Mouse (Mus musculus) forebrain, embryonic 15.5 days (tissue): Measurements from ENCODE around the gene Fdxr. TPM values are rescaled to one million over a fixed set of nuclear protein-coding genes. Genes with fewer than 3 reads are reported as not detected.

Experiments used
- ATAC-seq: fragments of 200-750 bp; cut with Nextera tagmentation; replicated peaks from 2 replicates; pipeline ENCODE4 v1.8.0; 2017; ENCODE audit warnings: mild to moderate bottlenecking, moderate TSS enrichment, moderate library complexity
- H3K27ac ChIP-seq: fragments of 300-500 bp; sonication (generic); replicated peaks from 2 replicates; pipeline ENCODE4 v1.5.1; 2015; ENCODE audit warnings: mild to moderate bottlenecking, inconsistent platforms
- H3K27me3 ChIP-seq: fragments of 300-500 bp; sonication (generic); 2 replicates; pipeline ENCODE4 v1.6.1; 2015; ENCODE audit warnings: inconsistent platforms
- H3K36me3 ChIP-seq: fragments of 300-500 bp; sonication (generic); 2 replicates; pipeline ENCODE4 v1.6.1; 2015; ENCODE audit warnings: mild to moderate bottlenecking, inconsistent platforms
- H3K4me1 ChIP-seq: fragments of 300-500 bp; sonication (generic); 2 replicates; pipeline ENCODE4 v1.6.1; 2015; ENCODE audit warnings: inconsistent platforms
- H3K4me2 ChIP-seq: fragments of 300-500 bp; sonication (generic); replicated peaks from 2 replicates; pipeline ENCODE4 v1.6.1; 2015; ENCODE audit warnings: mild to moderate bottlenecking, inconsistent platforms
- H3K4me3 ChIP-seq: fragments of 300-500 bp; sonication (generic); 2 replicates; pipeline ENCODE4 v1.5.1; 2015; ENCODE audit warnings: mild to moderate bottlenecking, inconsistent platforms
- H3K9ac ChIP-seq: fragments of 300-500 bp; sonication (generic); replicated peaks from 2 replicates; pipeline ENCODE4 v1.6.1; 2015; ENCODE audit warnings: mild to moderate bottlenecking, inconsistent platforms
- H3K9me3 ChIP-seq: fragments of 300-500 bp; sonication (generic); 2 replicates; pipeline ENCODE4 v1.6.1; 2016; ENCODE audit warnings: inconsistent platforms
- WGBS: fragments of 180-500 bp; shearing (Covaris S2); methylation state at CpG from one replicate; pipeline ENCODE4 v1.1.7; 2015; ENCODE audit warnings: mixed read lengths; 5-methylcytosine and 5-hydroxymethylcytosine counted together
- polyA plus RNA-seq: library from polyadenylated mRNA; unstranded; fragments of >200 nt; fragmentation: Nextera tagmentation; extraction: Ambion mirVana; gene quantifications from 2 replicates; pipeline ENCODE4 v1.2.1, GENCODE M21; 2015

Gene Fdxr
- polyA plus RNA-seq, 1 experiment from 2014 or later = 23.9 TPM

DNA sequence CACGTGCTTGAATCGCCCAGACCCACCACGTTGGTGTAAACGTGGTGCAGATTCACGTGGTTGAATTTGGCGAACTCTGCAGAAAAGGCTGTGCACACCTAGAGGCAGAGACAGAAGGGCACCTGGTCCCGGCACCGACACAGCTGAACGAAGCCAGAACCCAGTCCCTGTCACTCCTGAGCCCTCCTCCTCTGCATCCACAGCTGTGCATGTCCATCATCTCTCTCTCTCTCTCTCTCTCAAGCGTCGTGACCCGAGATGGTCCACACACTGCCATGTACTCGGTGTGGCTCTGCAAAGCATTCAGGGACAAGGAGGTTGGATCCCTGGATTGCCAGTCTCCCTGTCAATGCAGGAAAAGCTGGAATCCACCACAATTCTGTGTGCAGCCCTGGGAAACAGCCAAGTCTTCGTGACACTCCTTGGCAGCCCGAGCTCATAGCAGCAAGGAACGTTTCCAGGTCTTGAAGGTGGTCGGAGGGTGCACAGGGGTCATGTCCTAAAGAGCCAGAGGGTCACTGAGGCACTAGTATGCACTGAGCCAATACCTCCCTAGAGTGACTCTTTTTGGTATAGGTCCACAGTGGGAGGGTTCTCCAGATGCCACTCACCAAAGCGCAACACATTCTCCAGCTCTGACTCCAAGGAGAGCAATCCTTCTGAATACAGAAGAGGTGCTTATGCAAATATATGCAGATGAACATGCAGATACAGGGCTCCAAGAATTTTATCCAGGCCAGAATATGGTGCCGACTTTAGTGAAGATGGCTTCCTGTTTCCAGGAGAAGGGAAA is 9.5 kb upstream of the Fdxr start:
- ATAC-seq = peak; percentile 61; the same call in 1 of the 2 replicates
- peaks cover 16% of the 10 kb centered on the region for H3K4me1 ChIP-seq
- no peaks in the 10 kb centered on the region for H3K27me3 ChIP-seq
- no peak overlapping the region for H3K4me3 ChIP-seq
- no peak overlapping the region for H3K9ac ChIP-seq
- H3K4me2 ChIP-seq = no peak overlapping the region
- peak overlapping the region; percentile 66 for H3K27ac ChIP-seq
- 65% methylated on average over 19 of the region's 19 CpGs for WGBS
- no peaks in the 10 kb centered on the region for H3K9me3 ChIP-seq
- H3K36me3 ChIP-seq = no peaks in the 10 kb centered on the region

DNA sequence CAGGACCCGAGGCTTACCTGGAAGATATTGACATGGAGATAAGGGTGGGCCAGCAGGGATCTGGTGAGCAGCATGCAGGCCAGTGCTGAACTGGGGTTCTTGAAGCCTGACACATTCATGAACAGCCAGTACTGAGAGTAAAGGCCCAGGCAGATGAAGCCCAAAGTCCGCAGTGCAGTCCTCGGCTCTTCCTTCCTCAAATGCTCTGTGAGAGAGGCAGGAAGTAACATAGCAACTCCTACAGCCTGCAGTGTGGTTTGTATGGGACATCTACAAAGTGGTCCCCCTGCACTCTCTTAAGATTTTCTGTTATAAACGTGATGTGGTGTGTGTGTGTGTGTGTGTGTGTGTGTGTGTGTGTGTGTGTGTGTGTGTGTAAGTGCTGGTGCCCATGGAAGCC is 8.4 kb upstream of the Fdxr start:
- H3K9me3 ChIP-seq = no peaks in the 10 kb centered on the region
- no peak overlapping the region for H3K4me3 ChIP-seq
- no peak overlapping the region for H3K27ac ChIP-seq
- no peaks in the 10 kb centered on the region for H3K36me3 ChIP-seq
- 74% methylated on average over 4 of the region's 4 CpGs for WGBS
- no peak for ATAC-seq
- no peak overlapping the region for H3K9ac ChIP-seq
- peaks cover 16% of the 10 kb centered on the region for H3K4me1 ChIP-seq
- H3K4me2 ChIP-seq = no peak overlapping the region
- no peaks in the 10 kb centered on the region for H3K27me3 ChIP-seq

GRCm38 (mm10) chr11:115283891-115284620 is 7.2 kb upstream of the Fdxr start:
- Histone ChIP-seq H3K27me3 (no peaks in the 10 kb centered on the region), H3K9ac (no peak overlapping the region), H3K4me3 (no peak overlapping the region), H3K27ac (no peak overlapping the region), H3K4me1 (peaks cover 16% of the 10 kb centered on the region), H3K4me2 (no peak overlapping the region), H3K36me3 (no peaks in the 10 kb centered on the region), H3K9me3 (no peaks in the 10 kb centered on the region)
- WGBS = 88% methylated on average over 12 of the region's 12 CpGs
- ATAC-seq = no peak

GRCm38 (mm10) chr11:115283486-115283765 is 6.6 kb upstream of the Fdxr start:
- H3K4me3 ChIP-seq = no peak overlapping the region
- no peaks in the 10 kb centered on the region for H3K36me3 ChIP-seq
- peaks cover 16% of the 10 kb centered on the region for H3K4me1 ChIP-seq
- no peak overlapping the region for H3K4me2 ChIP-seq
- H3K9me3 ChIP-seq = no peaks in the 10 kb centered on the region
- H3K27ac ChIP-seq = no peak overlapping the region
- 73% methylated on average over 9 of the region's 9 CpGs for WGBS
- H3K27me3 ChIP-seq = no peaks in the 10 kb centered on the region
- ATAC-seq = no peak
- H3K9ac ChIP-seq = no peak overlapping the region

GRCm38 (mm10) chr11:115282723-115283485 is 6.1 kb upstream of the Fdxr start:
- no peaks in the 10 kb centered on the region for H3K36me3 ChIP-seq
- H3K9ac ChIP-seq = no peak overlapping the region
- H3K27ac ChIP-seq = no peak overlapping the region
- no peaks in the 10 kb centered on the region for H3K9me3 ChIP-seq
- H3K4me1 ChIP-seq = peaks cover 18% of the 10 kb centered on the region
- WGBS = 90% methylated on average over 8 of the region's 8 CpGs
- no peak overlapping the region for H3K4me3 ChIP-seq
- no peaks in the 10 kb centered on the region for H3K27me3 ChIP-seq
- no peak for ATAC-seq
- H3K4me2 ChIP-seq = no peak overlapping the region

- Histone ChIP-seq H3K4me3 (no peak overlapping the region), H3K9ac (no peak overlapping the region), H3K4me1 (peaks cover 22% of the 10 kb centered on the region), H3K9me3 (no peaks in the 10 kb centered on the region), H3K4me2 (no peak overlapping the region), H3K27me3 (no peaks in the 10 kb centered on the region), H3K36me3 (no peaks in the 10 kb centered on the region), H3K27ac (peak overlapping the region; percentile 19; the same call in 1 of the 2 replicates)
- ATAC-seq = no peak
- whole genome bisulfite sequencing = 81% methylated on average over 8 of the region's 8 CpGs
Measured at GRCm38 (mm10) chr11:115282295-115282694, 5.4 kb upstream of the Fdxr start.

DNA sequence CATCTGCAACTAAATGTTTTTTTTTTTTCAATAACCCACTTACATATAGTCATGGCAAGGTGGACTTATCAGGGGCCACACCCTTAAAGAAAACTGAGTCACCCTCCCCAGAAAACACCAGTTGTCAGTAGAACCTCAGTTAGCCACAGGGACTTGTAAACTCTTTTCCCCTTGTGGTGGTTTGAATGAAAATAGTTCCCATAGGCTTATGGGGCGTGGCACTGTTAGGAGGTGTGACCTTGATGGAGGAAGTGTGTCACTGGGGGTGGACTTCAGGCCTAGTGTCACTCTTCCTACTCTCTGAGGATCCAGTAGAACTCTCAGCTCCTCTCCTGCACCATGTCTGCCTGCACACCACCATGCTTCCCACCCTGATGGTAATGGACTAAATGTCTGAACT is 2.9 kb upstream of the Fdxr start:
- WGBS = 79% methylated on average over 1 of the region's 1 CpGs

DNA sequence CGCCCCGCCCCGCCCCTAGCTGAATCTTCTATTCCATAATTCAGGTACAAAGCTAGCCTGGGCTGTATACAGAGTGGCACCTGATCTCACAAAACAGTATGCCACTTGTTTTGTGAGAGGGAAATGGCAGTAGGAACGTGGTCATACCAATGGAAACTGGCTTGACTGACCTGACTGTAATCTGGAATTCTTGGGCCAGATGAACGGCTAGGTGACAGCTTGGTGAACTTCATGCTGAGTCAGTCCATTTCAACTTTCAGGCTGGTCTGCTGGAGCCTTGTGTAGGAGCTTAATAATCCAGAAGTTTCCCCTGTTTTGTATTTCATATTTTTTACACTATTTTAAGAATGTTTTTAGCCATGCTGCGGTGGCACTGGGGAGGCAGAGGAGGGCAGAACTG is 1.3 kb upstream of the Fdxr start:
- Histone ChIP-seq H3K27me3 (no peaks in the 10 kb centered on the region), H3K9ac (peak overlapping the region; percentile 61; the same call in 1 of the 2 replicates), H3K4me1 (peaks cover 26% of the 10 kb centered on the region), H3K27ac (no peak overlapping the region), H3K4me3 (no peak overlapping the region), H3K9me3 (no peaks in the 10 kb centered on the region), H3K36me3 (no peaks in the 10 kb centered on the region), H3K4me2 (no peak overlapping the region)
- WGBS = 78% methylated on average over 6 of the region's 6 CpGs
- no peak for ATAC-seq

More for the DNA sequence above, 2.9 kb upstream of the Fdxr start:
- H3K27me3 ChIP-seq = no peaks in the 10 kb centered on the region
- no peak overlapping the region for H3K9ac ChIP-seq
- no peak overlapping the region for H3K4me3 ChIP-seq
- H3K9me3 ChIP-seq = no peaks in the 10 kb centered on the region
- no peak overlapping the region for H3K4me2 ChIP-seq
- no peaks in the 10 kb centered on the region for H3K36me3 ChIP-seq
- peaks cover 24% of the 10 kb centered on the region for H3K4me1 ChIP-seq
- H3K27ac ChIP-seq = no peak overlapping the region
- no peak for ATAC-seq

DNA sequence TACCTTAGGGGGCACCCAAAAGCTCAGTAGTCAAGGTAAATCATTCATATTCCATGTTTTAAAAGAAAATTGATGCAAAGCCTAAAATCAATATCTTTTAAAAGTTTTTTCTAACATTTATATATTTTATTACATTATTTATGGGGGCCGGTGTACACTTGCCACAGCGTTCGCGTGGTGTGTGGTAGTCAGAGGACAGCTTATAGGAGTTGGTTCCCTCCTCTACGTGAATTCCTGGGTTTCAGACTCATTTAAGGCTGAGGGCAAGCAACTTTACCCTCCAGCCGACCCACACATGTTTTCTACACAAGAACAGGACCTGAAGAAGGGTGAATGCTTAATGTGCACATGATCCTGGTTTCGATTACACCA is 740 bp upstream of the Fdxr start:
- Histone ChIP-seq H3K4me2 (peak overlapping the region; percentile 82), H3K4me3 (peak overlapping the region; percentile 72), H3K4me1 (peaks cover 26% of the 10 kb centered on the region), H3K36me3 (no peaks in the 10 kb centered on the region), H3K27ac (peak overlapping the region; percentile 91), H3K9ac (peak overlapping the region; percentile 61), H3K27me3 (no peaks in the 10 kb centered on the region), H3K9me3 (no peaks in the 10 kb centered on the region)
- ATAC-seq = no peak
- WGBS = 21% methylated on average over 7 of the region's 7 CpGs

DNA sequence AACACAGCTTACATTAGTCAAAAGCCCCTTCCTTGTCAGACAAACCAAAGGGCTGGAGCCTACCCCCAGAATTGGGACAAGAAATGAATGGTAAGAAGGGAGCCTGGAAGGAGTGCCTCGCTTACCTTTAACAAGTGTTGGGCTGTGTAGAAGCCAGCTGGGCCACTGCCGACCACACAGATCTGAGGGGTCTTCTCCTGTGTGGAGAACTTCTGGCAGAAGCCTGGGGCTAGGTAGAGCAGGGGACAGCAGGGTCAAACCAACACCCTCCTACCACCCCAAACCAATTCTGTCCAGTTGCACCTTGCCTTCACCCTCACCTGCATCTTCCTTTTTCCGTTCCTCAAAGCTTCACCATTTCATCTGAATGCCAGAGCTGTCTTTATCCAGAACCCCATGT is 896 bp downstream of the Fdxr start:
- Histone ChIP-seq H3K36me3 (no peaks in the 10 kb centered on the region), H3K9me3 (no peaks in the 10 kb centered on the region), H3K4me1 (peaks cover 26% of the 10 kb centered on the region), H3K9ac (peak overlapping the region; percentile 75), H3K27me3 (no peaks in the 10 kb centered on the region), H3K27ac (peak overlapping the region; percentile 91), H3K4me2 (peak overlapping the region; percentile 82), H3K4me3 (peak overlapping the region; percentile 72)
- WGBS = 58% methylated on average over 3 of the region's 3 CpGs
- ATAC-seq = no peak

GRCm38 (mm10) chr11:115275509-115275908 is 1.3 kb downstream of the Fdxr start:
- H3K27ac ChIP-seq = no peak overlapping the region
- no peaks in the 10 kb centered on the region for H3K27me3 ChIP-seq
- peaks cover 26% of the 10 kb centered on the region for H3K4me1 ChIP-seq
- peak overlapping the region; percentile 82; the same call in 1 of the 2 replicates for H3K4me2 ChIP-seq
- peak overlapping the region; percentile 72; the same call in 1 of the 2 replicates for H3K4me3 ChIP-seq
- H3K36me3 ChIP-seq = no peaks in the 10 kb centered on the region
- ATAC-seq = no peak
- H3K9ac ChIP-seq = peak overlapping the region; percentile 75; the same call in 1 of the 2 replicates
- 91% methylated on average over 6 of the region's 6 CpGs for WGBS
- H3K9me3 ChIP-seq = no peaks in the 10 kb centered on the region

GRCm38 (mm10) chr11:115274771-115275170 is 2.1 kb downstream of the Fdxr start:
- no peak overlapping the region for H3K4me3 ChIP-seq
- ATAC-seq = no peak
- 93% methylated on average over 6 of the region's 6 CpGs for WGBS
- H3K36me3 ChIP-seq = no peaks in the 10 kb centered on the region
- H3K9me3 ChIP-seq = no peaks in the 10 kb centered on the region
- H3K4me2 ChIP-seq = no peak overlapping the region
- no peaks in the 10 kb centered on the region for H3K27me3 ChIP-seq
- H3K9ac ChIP-seq = no peak overlapping the region
- no peak overlapping the region for H3K27ac ChIP-seq
- H3K4me1 ChIP-seq = peaks cover 29% of the 10 kb centered on the region
